Mouse (Mus musculus): ENCODE measurements around the gene Pnpla3. TPM values are rescaled to one million over a fixed set of nuclear protein-coding genes. Genes with fewer than 3 reads are reported as not detected.

The Pnpla3 gene
- total RNA-seq, 2 experiments from 2014 or later: 4.2 to 6.4 TPM

DNA sequence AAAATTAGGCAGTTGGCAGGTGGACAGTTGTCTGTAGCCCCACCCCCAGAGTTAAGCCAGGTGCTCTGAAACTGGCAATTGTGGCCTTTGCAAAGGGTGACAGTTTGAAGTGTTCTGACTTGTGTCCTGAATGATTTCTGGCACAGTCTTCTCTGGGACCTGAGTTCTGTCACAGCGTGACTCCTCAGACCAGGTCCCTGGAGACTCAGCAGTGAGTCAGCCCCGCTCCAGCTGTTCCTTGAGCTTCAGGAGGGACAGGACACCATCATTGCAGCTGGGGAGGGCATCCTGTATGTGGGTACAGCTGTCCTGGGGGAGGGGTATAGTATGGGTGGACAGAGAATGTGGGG is 45.1 kb downstream of the Pnpla3 start:
- intact Hi-C loops (cut with DNase I): loop anchor here (2.0 to 5.0 kb wide), 4 partner anchors 48 to 404 kb away; no protein-coding TSS in a partner anchor
- peak; percentile 51 for DNase-seq (ENCODE audit: low spot score)

DNA sequence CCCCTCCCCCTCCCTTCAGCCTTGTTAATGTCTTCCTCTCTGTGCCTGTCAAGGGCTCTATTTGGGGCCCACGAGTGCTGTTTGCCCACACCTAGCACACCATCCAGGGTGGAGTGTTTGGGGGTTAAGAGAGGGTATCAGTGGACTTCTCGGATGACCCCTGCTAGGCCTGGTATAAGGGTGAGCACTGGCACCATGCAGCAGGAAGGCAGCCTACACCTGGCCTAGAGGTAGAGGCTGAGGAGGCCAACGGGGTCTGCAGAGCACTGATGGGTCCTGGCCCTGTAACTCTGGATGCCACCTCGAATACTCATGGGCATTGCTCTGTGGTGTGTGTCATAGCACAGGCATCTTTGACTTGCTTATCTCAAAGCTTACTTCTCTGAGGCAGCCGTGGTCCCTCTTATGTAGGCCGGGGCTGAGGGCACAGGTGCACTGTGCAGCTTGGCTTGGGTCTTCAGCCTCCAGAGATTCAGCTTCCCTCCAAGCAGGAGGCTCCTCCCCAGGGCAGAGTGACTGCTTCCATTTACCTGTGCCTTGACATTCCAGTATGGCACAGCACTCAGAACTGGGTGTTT is 45.6 kb downstream of the Pnpla3 start:
- intact Hi-C loops (cut with DNase I): loop anchor here (2.0 to 5.0 kb wide), 4 partner anchors 48 to 404 kb away; no protein-coding TSS in a partner anchor

DNA sequence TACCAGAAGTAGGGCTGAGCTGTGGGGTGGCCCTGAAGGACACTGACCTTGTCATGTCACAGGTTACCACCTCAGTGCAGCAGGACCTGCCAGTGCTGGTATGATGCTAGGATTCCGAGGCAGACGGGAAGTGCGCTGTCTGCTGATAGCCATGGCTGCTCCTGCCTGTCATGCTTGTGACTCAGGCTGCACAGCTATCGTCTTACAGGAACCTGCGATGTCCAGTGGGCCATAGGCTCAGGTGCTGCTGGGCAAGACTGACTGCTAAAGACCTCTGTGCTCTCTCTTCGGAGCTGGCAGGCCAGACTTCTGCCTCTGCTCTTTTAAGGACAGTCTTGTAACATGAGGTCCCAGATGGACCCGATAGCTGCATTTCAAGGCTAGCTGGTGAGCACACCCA is 46.8 kb downstream of the Pnpla3 start:
- no peak for DNase-seq (ENCODE audit: low spot score)
- intact Hi-C loops (cut with DNase I): loop anchor here (5.0 kb wide), 2 partner anchors 68 to 238 kb away; no protein-coding TSS in a partner anchor

More for the DNA sequence above, 45.6 kb downstream of the Pnpla3 start:
- no peak for DNase-seq (ENCODE audit: low spot score)

DNA sequence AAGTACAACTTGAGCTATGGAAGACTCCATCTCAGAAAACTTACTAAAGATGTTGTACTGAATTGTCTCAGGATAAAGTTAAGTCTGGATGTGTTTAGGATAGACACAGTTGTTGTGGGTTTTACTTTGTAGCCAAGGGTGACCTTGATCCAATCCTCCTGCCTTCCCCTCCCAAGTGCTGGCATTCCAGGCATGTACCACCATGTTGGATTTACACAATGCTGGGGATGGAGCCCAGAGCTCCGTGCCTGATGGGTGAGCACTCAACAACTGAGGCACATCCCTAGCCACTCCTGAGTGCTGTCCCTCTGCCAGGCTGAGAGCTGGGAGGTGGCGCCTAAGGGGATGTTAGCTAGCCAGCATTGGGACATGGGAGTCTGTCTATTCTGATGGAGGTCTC is 47.6 kb downstream of the Pnpla3 start:
- DNase-seq (ENCODE audit: low spot score): no peak
- intact Hi-C loops (cut with DNase I): no loop called here

DNA sequence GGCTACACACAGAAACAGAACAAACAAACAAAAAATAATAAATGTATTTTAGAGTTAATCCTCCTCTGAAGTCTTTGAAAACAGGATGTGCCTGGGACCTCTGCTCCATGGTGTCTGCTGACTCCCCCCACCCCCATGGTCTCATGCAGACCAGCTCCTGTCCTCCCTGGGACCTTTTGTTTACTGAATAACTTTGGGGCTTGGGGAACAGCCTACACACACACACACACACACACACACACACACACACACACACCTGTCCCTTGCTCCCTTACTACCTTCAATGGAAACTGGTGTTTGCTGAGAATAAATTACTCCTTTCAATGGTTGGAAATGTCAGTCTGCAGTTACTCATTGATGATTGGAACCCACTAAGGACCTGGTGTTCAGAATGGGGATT is 48.4 kb downstream of the Pnpla3 start:
- no peak for DNase-seq (ENCODE audit: low spot score)
- intact Hi-C loops (cut with DNase I): no loop called here

DNA sequence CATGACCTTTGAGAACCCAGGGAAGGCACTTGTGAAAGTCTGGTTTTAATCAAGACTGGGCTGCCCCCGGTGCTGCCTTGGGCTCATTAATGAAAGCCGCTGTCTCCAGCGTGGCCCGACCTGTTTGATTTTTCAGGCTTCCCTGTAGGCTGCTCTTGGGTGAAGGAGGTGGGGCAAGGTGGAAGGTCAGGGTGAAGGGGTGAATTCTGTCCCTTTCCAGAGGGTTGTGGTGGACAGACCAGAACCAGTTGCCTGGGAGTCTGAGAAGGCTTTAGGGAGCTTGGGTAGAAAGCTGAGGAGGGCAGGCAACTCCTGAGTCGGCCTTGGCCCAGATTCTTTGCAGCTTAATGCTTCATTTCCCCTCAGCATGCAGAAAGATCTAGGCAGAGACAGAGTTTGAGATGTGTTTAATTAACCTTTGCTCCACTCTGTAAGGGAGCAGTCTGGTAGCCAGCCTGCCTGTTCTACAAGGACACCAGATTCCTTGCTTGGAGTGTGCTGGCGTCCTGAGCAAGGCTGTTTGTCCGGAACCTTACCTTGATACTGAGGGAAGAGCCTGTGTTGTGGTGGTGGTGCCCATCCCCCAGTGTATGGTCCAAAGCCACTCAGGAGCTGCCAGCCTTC is 48.9 kb downstream of the Pnpla3 start:
- intact Hi-C loops (cut with DNase I): no loop called here
- no peak for DNase-seq (ENCODE audit: low spot score)

DNA sequence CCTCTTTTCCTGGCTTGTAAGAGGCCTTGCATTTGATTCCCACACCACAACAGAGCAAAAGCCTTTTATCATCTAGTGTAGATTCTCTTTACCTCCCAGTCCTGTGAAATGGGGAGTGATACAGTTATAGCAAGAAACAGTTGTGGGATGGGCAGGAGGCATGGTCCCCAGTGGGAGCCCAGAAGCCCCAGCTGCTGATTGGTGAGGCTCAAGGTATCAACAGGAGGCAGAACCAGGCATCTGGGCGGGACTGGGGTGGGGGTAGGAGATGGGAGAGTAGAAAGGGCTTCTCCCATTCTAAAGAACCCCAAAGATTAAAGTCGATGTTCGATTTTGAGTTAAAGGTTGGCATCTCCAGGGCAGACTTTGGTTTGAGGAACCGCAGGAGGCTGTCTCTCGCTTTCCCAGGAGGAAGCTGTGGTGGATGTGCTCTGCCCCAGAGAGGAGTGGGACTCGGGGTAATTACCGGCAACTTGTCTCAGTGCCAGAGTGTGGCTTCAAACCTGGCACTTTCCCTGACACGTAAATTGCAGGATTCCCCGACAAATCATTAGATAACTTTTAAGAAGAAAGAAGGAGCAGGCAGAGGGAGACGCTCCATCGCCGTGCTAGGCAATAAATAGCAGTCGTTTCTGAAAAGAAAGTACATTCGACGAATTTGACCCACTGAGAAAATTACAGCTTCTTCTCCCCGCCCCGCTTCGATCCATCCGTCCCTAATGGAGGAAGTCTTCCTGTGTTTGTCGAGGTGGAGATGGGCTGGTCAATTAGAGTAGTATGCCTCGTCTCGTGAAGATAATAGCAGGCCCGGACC is 50.5 kb downstream of the Pnpla3 start:
- no peak for DNase-seq (ENCODE audit: low spot score)
- intact Hi-C loops (cut with DNase I): no loop called here

DNA sequence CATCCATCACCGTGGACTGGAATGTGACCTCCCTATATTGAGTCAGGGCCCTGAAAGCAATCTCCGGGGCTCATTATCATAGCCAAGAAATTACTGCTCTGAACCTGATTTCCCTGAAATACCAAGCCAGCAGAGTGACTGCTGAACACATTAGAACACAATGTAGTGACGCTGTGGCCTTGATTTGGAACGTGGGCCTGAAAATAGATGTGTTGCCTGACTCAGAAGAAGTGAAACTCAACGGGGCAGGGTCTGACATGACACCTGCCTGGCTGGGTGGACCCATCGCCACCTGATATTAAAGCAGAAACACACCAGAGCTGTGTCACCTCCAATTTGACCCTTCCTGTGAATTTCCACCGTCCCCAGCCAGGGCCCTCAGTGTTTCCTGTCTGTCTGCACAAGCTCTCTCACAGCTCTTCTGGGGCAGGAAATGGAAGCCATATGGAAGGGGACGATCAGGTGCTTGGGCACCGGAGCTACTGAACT is 51.2 kb downstream of the Pnpla3 start:
- intact Hi-C loops (cut with DNase I): no loop called here
- no peak for DNase-seq (ENCODE audit: low spot score)

DNA sequence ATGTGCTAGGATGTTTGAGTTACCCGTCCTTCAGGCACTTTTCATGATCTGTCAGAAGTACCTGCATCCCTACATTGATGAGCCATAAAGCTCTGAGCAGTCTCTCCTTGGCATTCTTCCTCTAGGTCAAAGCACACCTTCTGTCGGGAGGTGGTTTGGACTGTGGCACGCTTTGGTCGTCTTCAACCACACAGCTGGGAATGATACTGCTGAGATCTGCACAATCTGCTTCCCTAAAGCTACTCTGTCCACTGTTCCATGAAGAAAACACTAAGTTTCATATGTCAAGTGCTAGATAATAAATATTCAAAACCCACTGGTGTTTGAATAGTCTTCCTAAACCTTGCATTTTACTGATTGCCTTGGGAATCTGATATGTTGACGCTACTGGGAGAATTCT is 53.9 kb downstream of the Pnpla3 start:
- intact Hi-C loops (cut with DNase I): no loop called here
- DNase-seq (ENCODE audit: low spot score): no peak

DNA sequence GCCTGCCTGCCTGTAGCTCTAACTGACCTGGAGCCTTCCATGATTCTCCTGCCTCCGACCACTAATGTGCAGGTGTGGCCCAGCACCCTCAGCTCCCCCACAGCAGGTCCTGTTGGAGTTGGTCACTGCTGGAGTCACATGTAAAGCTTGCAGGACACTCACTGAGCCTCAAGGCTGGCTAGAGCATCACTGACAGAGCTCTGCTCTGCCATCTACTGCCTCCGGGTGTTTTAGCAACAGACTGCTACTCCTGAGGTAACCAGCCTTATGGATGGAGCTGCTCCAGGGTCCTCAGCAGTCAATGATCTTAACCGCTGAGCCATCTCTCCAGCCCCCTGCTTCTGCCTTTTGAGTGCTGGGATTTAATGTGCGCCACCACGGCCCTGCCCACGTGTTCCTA is 55.8 kb downstream of the Pnpla3 start:
- intact Hi-C loops (cut with DNase I): no loop called here
- no peak for DNase-seq (ENCODE audit: low spot score)

DNA sequence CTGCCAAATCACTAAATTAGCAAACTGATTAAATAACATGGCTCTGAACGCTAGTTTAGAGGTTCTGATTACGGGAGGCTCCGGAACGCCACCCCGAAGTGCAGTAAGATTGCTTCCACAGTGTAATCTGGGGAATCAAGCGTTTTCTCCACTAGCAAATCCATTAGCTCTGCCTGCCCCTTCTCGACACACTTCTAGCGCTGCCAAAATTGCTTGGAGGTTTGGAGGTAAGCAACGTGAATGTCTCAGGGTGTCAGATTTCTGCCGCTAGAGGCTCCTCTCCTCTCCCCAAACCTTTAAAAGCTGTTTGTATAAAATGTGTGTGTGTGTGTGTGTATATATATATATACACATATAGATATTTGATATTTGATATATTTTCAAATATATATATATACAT is 57.1 kb downstream of the Pnpla3 start:
- no peak for DNase-seq (ENCODE audit: low spot score)
- intact Hi-C loops (cut with DNase I): no loop called here

DNA sequence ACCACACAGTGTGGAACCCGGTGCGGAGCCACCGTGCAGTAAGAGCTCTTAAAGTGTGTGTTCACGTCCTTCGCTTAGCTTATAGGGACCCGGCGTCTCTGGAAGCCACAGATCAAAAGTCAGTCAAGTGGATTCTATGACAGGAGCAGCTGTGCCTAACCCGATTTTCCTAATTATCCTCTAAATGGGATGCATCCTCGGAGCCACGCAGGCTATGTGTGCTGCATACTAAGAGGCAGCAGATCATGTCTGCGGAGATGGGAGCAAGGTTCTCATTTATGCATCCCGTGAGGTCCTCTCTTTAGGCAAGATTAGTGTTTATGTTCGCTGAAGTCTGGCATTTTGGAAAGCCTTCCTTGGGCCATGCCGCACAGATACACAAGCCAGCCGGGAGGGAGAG is 59.3 kb downstream of the Pnpla3 start:
- intact Hi-C loops (cut with DNase I): no loop called here
- DNase-seq (ENCODE audit: low spot score): no peak

DNA sequence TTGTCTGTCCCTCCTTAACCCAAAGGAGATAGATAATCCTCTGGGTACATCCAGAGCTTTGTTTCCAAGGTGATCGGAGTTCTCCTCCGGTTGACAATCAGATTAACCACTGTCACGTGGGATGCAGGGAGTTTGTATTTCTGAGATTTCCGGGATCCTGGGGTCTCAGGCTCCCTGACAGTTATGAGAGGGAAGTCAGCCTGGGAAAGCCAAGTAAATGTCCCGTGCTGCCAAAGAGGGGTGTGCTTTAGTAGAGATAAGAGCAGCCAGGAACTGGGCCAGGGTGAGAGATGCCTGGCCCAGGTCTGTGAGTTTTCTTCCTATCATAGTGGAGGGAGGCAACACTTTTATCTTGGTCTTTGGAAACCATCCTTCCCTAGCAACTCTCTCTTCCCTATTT is 63.0 kb downstream of the Pnpla3 start:
- peak; percentile 44 for DNase-seq (ENCODE audit: low spot score)
- intact Hi-C loops (cut with DNase I): loop anchor here (2.0 kb wide), 1 partner anchor 30 kb away; no protein-coding TSS in a partner anchor

DNA sequence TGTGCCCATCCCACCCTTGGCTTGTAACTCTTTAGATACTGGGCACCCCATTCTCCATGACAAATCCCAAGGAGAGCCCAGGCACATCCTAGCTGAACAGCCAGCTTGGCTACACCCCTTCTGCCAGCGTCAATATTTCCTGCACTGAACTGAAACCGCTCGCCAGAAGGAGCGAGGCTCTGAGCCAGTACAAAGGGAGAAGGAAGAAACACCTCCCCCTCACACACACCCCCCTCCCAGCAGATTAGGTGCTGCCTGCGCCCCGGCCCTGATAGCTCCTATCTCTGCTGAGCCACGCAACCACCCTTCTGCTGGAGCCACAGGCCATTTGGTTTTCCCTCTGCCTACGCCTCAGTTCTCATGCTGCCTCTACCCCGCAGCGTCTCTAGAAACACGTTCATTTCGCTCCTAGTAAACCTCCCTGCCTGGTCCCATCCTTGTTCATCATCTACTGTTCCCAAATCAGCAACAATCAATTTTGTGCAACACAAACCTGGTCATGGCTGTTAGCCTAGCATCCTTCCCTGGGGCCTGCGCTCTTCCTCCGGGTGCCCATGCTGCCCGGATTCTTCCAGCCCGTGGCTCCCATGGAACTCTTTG is 63.6 kb downstream of the Pnpla3 start:
- intact Hi-C loops (cut with DNase I): loop anchor here (2.0 kb wide), 1 partner anchor 30 kb away; no protein-coding TSS in a partner anchor
- DNase-seq (ENCODE audit: low spot score): peak; percentile 51

DNA sequence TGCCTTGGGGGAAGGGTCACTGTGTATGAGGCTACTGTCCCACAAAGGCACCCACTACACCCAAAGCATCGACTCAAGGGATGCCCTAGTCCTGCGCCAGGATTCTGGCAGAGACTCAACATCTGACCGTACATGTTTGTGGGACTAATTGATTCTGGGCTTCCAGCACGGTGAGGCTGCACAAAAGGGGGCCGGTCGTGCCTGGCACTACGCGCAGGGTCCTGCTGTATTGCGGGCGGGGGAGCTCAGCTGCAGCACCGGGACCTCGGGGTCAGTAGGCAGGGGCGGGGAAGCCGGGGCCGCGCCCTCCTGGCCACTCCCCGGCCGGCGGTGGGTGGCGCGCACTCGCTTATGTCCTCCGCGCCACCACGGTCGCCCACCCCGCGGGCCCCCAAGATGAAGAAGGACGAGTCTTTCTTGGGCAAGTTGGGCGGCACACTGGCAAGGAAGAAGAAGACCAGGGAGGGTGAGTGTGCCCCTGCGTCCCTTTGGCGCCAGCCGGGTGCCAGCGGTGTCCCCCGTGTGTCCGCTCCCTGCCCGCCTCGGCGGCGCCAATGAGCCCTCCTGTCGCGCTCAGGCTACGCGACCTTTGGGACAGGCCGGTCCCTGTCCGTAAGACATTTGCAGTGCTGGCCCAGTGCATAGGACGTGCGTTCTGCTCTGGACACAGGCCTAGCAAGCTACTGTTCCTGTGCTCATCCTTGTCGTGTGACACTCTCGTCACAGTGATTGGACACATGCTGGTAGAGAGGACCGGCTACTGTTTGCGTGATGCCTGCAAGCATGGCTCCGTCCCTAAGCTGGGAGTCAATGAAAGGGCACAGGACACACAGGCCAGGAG is 64.3 kb downstream of the Pnpla3 start, which contains the start of gene Parvb:
TSS of gene Parvb (plus strand) at position 323 of the 841 bp plus-strand sequence.
- intact Hi-C loops (cut with DNase I): loop anchor here (2.0 kb wide), 1 partner anchor 29 kb away; no protein-coding TSS in a partner anchor
- DNase-seq (ENCODE audit: low spot score): peak; percentile 54

DNA sequence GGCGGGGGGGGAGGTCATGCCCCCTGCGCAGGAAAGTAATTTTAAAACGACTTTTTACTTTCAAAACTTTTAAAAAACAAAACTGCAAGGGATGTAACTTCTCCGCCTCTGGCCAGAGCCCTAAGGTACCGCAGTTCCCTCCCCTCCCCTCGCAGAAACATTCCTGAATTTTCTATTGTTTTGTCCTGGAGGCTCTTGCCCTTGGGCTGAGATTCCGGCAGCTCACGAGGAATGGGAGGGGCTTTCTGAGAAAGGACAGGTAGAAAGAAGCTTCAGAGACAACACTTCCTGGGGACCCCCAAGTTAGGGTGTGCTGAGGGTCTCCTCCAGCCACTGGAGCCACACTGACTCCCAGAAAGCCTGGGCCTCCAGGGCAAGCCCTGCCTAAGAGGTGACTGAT is 65.0 kb downstream of the Pnpla3 start:
- intact Hi-C loops (cut with DNase I): no loop called here
- DNase-seq (ENCODE audit: low spot score): no peak

DNA sequence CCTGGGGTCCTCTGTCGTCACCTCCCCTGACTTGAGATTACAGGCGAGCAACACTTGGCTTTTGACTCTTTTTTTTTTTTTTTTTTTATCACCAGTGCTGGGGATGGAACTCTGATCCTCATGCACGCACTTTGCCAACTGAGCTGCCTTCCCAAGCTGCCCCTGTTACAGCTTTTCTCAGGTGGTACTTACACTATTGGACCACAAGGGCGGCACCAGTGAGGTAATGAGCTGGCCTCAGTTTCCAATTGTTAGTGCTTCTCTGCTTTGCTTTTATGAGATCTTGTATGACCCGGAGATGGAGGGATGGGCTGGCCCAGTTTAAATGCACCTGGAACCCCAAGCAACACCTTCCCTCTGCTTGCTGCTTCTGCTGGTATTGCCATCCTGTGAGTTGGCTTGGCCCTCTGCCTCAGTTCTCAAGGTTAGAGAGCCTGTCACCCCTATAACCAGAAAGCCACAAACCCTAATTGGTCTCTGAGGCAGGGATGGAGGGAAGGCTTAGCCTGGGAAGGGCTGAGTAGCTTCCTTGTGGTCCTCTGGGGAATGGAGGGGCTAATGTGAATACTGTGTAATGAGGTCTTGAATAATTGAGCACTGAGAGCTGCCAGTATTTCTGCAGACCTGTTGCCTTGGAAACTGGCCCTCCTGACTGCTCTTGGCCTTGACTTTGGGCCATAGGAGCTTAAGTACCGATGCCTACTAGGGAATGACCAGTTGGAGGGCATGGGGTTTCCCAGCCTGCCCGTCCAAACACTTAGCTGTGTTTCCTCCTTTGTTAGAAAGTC is 67.4 kb downstream of the Pnpla3 start:
- intact Hi-C loops (cut with DNase I): no loop called here
- no peak for DNase-seq (ENCODE audit: low spot score)

DNA sequence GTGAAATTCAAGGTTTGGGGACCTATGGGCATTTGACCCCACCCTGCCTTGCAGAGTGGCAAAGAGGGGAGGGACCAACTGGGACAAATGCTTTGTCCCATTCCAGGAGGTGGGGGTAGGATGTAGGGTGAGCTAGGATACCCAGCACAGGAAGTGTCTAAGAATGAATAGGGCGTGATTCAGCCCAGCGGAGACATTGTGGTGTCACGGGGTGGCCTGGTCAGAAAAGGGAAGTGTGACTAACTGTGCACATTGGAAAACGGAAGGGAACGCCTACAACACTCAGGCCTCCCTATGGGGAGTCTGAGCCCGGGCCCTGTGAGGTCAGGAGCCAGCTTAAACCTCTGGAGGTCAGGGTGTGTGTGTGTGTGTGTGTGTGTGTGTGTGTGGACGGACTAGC is 68.0 kb downstream of the Pnpla3 start:
- intact Hi-C loops (cut with DNase I): no loop called here
- DNase-seq (ENCODE audit: low spot score): peak; percentile 80
